Mouse (Mus musculus) ES-Bruce4 (cell line): ENCODE measurements around the gene Mtx1.

ENCODE experiments used
- CTCF ChIP-seq: IDR thresholded peaks from one replicate; pipeline ENCODE4 v1.8.1; 2011; ENCODE audit warnings: low read depth, low read length
- EP300 ChIP-seq: IDR thresholded peaks from 2 replicates; pipeline ENCODE4 v1.6.1; 2011; ENCODE audit warnings: low read depth, low read length; ENCODE audit not compliant: insufficient read depth
- POLR2A ChIP-seq: IDR thresholded peaks from one replicate; pipeline ENCODE4 v1.8.1; 2011; ENCODE audit warnings: low read length; ENCODE audit not compliant: insufficient read depth

- TF ChIP-seq POLR2A: no peak
- TF ChIP-seq CTCF: no peak
- TF ChIP-seq EP300: no peak
Measured at GRCm38 (mm10) chr3:89218271-89218670, 8.6 kb downstream of the Mtx1 start.
